Mouse (Mus musculus) forebrain, embryonic 11.5 days (tissue): ENCODE measurements at regions not wholly inside any gene's neighbourhood (a gene's known extent, or its start where the extent isn't known, plus 50 kb on each side); places are given as distances from the start of the nearest gene placed in this dataset.

ENCODE experiments used
- ATAC-seq: fragments of 200-750 bp; cut with Nextera tagmentation; replicated peaks from 2 replicates; pipeline ENCODE4 v1.8.0; 2017; ENCODE audit warnings: moderate TSS enrichment; ENCODE audit not compliant: low FRiP score
- DNase-seq: peaks from one replicate; pipeline ENCODE4 v3.0.0-alpha.2; 2017; ENCODE audit warnings: low spot score
- H3K27ac ChIP-seq: fragments of 300-500 bp; sonication (generic); 2 replicates; pipeline ENCODE4 v1.5.1; 2014; ENCODE audit warnings: low read depth, low read length
- H3K27me3 ChIP-seq: fragments of 300-500 bp; sonication (generic); 2 replicates; pipeline ENCODE4 v1.6.1; 2014; ENCODE audit warnings: mild to moderate bottlenecking, low read length, mixed read lengths; ENCODE audit not compliant: control insufficient read depth, insufficient read depth
- H3K36me3 ChIP-seq: fragments of 300-500 bp; sonication (generic); 2 replicates; pipeline ENCODE4 v1.6.1; 2014; ENCODE audit warnings: mild to moderate bottlenecking, low read length, moderate library complexity, mixed read lengths; ENCODE audit not compliant: control insufficient read depth, insufficient read depth
- H3K4me1 ChIP-seq: fragments of 300-500 bp; sonication (generic); replicated peaks from 2 replicates; pipeline ENCODE4 v1.6.1; 2014; ENCODE audit warnings: low read length, mixed read lengths; ENCODE audit not compliant: control insufficient read depth, insufficient read depth
- H3K4me2 ChIP-seq: fragments of 300-500 bp; sonication (generic); 2 replicates; pipeline ENCODE4 v1.6.1; 2014; ENCODE audit warnings: low read depth, mild to moderate bottlenecking, low read length, moderate library complexity, mixed read lengths; ENCODE audit not compliant: severe bottlenecking
- H3K4me3 ChIP-seq: fragments of 300-500 bp; sonication (generic); 2 replicates; pipeline ENCODE4 v1.5.1; 2014; ENCODE audit warnings: low read depth, low read length
- H3K9ac ChIP-seq: fragments of 300-500 bp; sonication (generic); 2 replicates; pipeline ENCODE4 v1.6.1; 2014; ENCODE audit warnings: low read length
- H3K9me3 ChIP-seq: fragments of 300-500 bp; sonication (generic); 2 replicates; pipeline ENCODE4 v1.6.1; 2016; ENCODE audit warnings: low read length, mixed read lengths; ENCODE audit not compliant: control insufficient read depth
- WGBS: fragments of 180-500 bp; shearing (Covaris S2); extraction: QIAGEN DNeasy Blood & Tissue Kit; methylation state at CpG from one replicate; pipeline ENCODE4 v1.1.7; 2014; 5-methylcytosine and 5-hydroxymethylcytosine counted together

- Histone ChIP-seq H3K4me2 (no peak overlapping the region), H3K9me3 (no peaks in the 10 kb centered on the region), H3K27ac (no peak overlapping the region), H3K27me3 (no peaks in the 10 kb centered on the region), H3K4me1 (no peaks in the 10 kb centered on the region), H3K36me3 (no peaks in the 10 kb centered on the region), H3K4me3 (no peak overlapping the region), H3K9ac (no peak overlapping the region)
- ATAC-seq (no peak), DNase-seq (no peak)
- WGBS, result 81% methylated on average over 2 of the region's 2 CpGs
Observed at GRCm38 (mm10) chr17:31747563-31747962, 70.0 kb downstream of the Cryaa start.

DNA sequence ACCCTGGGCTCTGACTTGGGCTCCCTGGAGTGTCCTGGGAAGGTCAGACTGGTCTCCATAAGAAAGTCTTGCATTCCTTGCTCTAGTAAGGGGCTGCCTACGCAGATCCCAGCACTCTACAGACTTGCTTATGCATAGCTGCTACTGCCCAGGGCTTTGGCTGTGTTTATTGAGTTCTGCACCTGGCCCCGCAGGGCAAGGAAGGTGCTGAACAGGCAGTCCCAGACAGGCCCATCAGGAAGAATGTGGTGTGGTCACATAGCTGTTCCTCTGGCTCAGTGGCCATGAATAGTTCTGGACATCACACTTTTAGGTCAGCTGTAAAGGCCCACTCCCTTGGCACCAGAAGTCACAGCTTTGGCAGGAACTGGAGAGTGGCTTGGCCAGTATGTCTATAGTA, 70.6 kb downstream of the Cryaa start:
- WGBS, result 77% methylated on average over 2 of the region's 2 CpGs
- Histone ChIP-seq H3K4me2 (no peak overlapping the region), H3K27me3 (no peaks in the 10 kb centered on the region), H3K9ac (no peak overlapping the region), H3K27ac (no peak overlapping the region), H3K4me3 (no peak overlapping the region), H3K4me1 (no peaks in the 10 kb centered on the region), H3K36me3 (no peaks in the 10 kb centered on the region), H3K9me3 (no peaks in the 10 kb centered on the region)
- DNase-seq, result no peak
- no peak for ATAC-seq

DNA sequence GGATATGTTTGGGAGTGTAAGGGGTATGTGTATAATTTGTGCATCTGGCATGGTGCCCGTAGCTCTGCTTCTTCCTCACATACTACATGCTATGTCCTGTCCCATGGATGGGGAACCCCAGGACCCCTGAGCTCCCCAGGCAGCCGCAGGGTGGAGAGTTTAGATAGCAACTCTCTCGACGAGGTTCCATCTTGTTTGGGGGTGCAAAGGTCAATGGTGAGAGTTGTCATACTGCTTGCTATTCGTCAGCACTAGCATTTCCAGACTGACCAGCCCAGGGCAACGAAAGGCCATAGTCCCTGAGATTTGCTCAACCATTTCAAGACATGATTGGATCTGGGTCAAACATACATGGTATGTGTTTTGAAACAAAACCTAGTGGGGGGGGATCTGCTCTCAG, 71.4 kb downstream of the Cryaa start:
- Histone ChIP-seq H3K27me3 (no peaks in the 10 kb centered on the region), H3K9me3 (no peaks in the 10 kb centered on the region), H3K27ac (no peak overlapping the region), H3K4me1 (no peaks in the 10 kb centered on the region), H3K9ac (no peak overlapping the region), H3K4me2 (no peak overlapping the region), H3K4me3 (no peak overlapping the region), H3K36me3 (no peaks in the 10 kb centered on the region)
- DNase-seq (no peak), ATAC-seq (no peak)
- 85% methylated on average over 6 of the region's 6 CpGs for WGBS

GRCm38 (mm10) chr17:31751262-31751661, 73.7 kb downstream of the Cryaa start:
- DNase-seq (no peak), ATAC-seq (no peak)
- H3K27me3 ChIP-seq, result no peaks in the 10 kb centered on the region
- H3K9ac ChIP-seq, result no peak overlapping the region
- no peak overlapping the region for H3K4me2 ChIP-seq
- no peaks in the 10 kb centered on the region for H3K4me1 ChIP-seq
- H3K36me3 ChIP-seq, result no peaks in the 10 kb centered on the region
- no peak overlapping the region for H3K4me3 ChIP-seq
- WGBS, result 69% methylated on average over 2 of the region's 2 CpGs
- H3K27ac ChIP-seq, result no peak overlapping the region
- H3K9me3 ChIP-seq, result no peaks in the 10 kb centered on the region

GRCm38 (mm10) chr17:31753113-31753858, 75.7 kb downstream of the Cryaa start:
- Histone ChIP-seq H3K27ac (no peak overlapping the region), H3K4me3 (no peak overlapping the region), H3K36me3 (no peaks in the 10 kb centered on the region), H3K9me3 (no peaks in the 10 kb centered on the region), H3K4me1 (no peaks in the 10 kb centered on the region), H3K4me2 (no peak overlapping the region), H3K27me3 (no peaks in the 10 kb centered on the region), H3K9ac (no peak overlapping the region)
- ATAC-seq (no peak), DNase-seq (no peak)
- WGBS, result 82% methylated on average over 9 of the region's 9 CpGs

DNA sequence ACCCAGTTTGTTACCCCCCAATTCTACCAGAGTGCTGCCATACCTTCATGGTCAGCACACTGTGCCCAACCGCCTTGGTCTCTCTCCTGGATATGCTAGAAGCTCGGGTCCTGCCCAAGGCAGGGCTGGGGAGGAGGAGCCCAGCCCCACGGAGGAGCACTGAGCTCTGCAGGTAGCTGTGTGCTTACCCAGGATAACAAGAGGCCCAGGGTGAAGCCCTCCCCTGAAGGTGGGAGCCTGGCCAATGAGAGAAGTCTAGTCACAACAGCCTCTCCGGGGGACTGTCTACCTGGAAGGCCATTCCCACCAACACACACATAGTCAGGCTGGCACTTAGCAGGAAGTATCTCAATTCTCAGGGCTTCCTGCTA, 76.2 kb downstream of the Cryaa start:
- Histone ChIP-seq H3K27ac (no peak overlapping the region), H3K4me3 (no peak overlapping the region), H3K4me1 (no peaks in the 10 kb centered on the region), H3K9me3 (no peaks in the 10 kb centered on the region), H3K9ac (no peak overlapping the region), H3K27me3 (no peaks in the 10 kb centered on the region), H3K4me2 (no peak overlapping the region), H3K36me3 (no peaks in the 10 kb centered on the region)
- WGBS, result 65% methylated on average over 4 of the region's 4 CpGs
- ATAC-seq (no peak), DNase-seq (no peak)

DNA sequence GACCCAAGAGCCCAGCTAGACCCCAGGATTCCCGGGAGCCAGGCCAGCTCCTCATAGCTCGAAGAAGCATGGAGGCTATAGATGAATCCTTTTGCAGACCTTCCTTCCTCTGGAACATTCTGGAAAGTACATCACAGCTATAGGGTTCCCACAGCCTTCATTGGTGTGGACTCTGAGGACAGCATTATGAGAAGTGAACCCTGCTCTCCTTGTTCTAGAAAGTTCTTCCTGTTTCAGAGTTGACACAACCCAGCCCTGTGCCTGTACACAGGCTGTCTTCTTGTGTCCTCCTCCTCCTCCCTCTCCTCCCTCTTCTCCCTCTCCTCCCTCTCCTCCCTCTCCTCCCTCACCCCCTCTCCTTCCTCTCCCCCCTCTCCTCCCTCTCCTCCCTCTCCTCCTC, 82.9 kb downstream of the Cryaa start:
- Histone ChIP-seq H3K4me1 (no peaks in the 10 kb centered on the region), H3K27me3 (no peaks in the 10 kb centered on the region), H3K4me3 (no peak overlapping the region), H3K9me3 (no peaks in the 10 kb centered on the region), H3K27ac (no peak overlapping the region), H3K9ac (no peak overlapping the region), H3K4me2 (no peak overlapping the region), H3K36me3 (no peaks in the 10 kb centered on the region)
- ATAC-seq, result no peak
- no peak for DNase-seq
- WGBS, result 82% methylated on average over 2 of the region's 2 CpGs

DNA sequence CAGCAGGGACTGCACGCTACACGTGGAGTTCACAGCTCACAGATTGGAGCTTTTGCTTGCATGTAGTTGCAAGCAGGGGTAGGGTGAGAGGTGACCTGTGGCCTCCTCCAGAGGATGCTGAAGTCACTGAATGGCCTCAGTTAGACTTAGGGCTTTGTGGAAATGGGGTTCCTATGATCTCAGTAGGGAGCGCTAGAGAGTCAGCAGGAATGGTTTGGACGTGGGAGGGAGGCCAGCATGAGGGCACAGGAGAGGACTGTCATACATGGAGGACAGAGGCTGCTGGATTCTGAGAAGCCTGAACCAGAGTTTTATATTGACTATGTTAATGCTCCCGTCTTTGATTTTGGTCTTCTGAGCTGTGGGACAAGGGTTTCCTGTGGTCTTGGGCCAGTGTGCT, 85.5 kb downstream of the Cryaa start:
- no peak overlapping the region for H3K4me2 ChIP-seq
- H3K36me3 ChIP-seq, result no peaks in the 10 kb centered on the region
- no peak overlapping the region for H3K4me3 ChIP-seq
- WGBS, result 49% methylated on average over 5 of the region's 5 CpGs
- H3K27me3 ChIP-seq, result no peaks in the 10 kb centered on the region
- no peak for ATAC-seq
- no peak for DNase-seq
- no peak overlapping the region for H3K27ac ChIP-seq
- no peaks in the 10 kb centered on the region for H3K9me3 ChIP-seq
- H3K9ac ChIP-seq, result no peak overlapping the region
- peaks cover 2% of the 10 kb centered on the region for H3K4me1 ChIP-seq
